Mouse (Mus musculus) CH12.LX (cell line): ENCODE results near the gene Kat2a. TPM values are rescaled to one million over a fixed set of nuclear protein-coding genes. Genes with fewer than 3 reads are reported as not detected.

Experiments
- DNase-seq: peaks from one replicate; pipeline ENCODE4 v3.0.0-alpha.2; 2013; ENCODE audit errors: extremely low read depth
- H3K27ac ChIP-seq: 2 replicates; pipeline ENCODE4 v1.5.1; 2012; ENCODE audit warnings: low read depth, mild to moderate bottlenecking, control low read depth, moderate library complexity; ENCODE audit not compliant: insufficient read depth
- H3K27me3 ChIP-seq: replicated peaks from 2 replicates; pipeline ENCODE3; 2012; ENCODE audit warnings: inconsistent platforms
- H3K36me3 ChIP-seq, 2 experiments: replicated peaks in 1 of 2; 2 replicates each; pipeline versions ENCODE3 to v1.6.1; 2012; ENCODE audit warnings: inconsistent platforms in 1 of 2, low read length in 1 of 2, mild to moderate bottlenecking in 1 of 2, mixed read lengths in 1 of 2, moderate library complexity in 1 of 2; ENCODE audit not compliant: control insufficient read depth in 1 of 2, insufficient read depth in 1 of 2
- H3K4me1 ChIP-seq, 2 experiments: 2 replicates each; pipeline ENCODE4 v1.6.1; 2012; ENCODE audit warnings: inconsistent platforms in 1 of 2, moderate library complexity in 1 of 2; ENCODE audit not compliant: insufficient read depth in 2 of 2, control insufficient read depth in 1 of 2
- H3K4me2 ChIP-seq: 2 replicates; pipeline ENCODE4 v1.6.1; 2012; ENCODE audit warnings: low read depth, mild to moderate bottlenecking, control low read depth; ENCODE audit not compliant: poor library complexity, insufficient read depth, severe bottlenecking
- H3K4me3 ChIP-seq, 3 experiments: fragments of 150-350 bp in 1 of 3; sonication (generic) in 1 of 3; replicated peaks in 1 of 3; 2 replicates each; pipeline versions ENCODE3 to v1.5.1; 2011 to 2012; ENCODE audit warnings: low read depth in 2 of 3, low read length in 2 of 3, mild to moderate bottlenecking in 2 of 3, moderate library complexity in 2 of 3, control low read depth in 1 of 3, improper control_type of control experiment in 1 of 3, inconsistent platforms in 1 of 3, mixed read lengths in 1 of 3; ENCODE audit not compliant: poor library complexity in 1 of 3
- H3K79me2 ChIP-seq: replicated peaks from 2 replicates; pipeline ENCODE4 v1.6.1; 2012; ENCODE audit warnings: mild to moderate bottlenecking, moderate library complexity; ENCODE audit not compliant: control insufficient read depth, poor library complexity, insufficient read depth, severe bottlenecking; ENCODE audit errors: extremely low read depth
- H3K9ac ChIP-seq: 2 replicates; pipeline ENCODE4 v1.6.1; 2012; ENCODE audit warnings: low read depth, mild to moderate bottlenecking, control low read depth, moderate library complexity; ENCODE audit not compliant: insufficient read depth
- H3K9me3 ChIP-seq: replicated peaks from 2 replicates; pipeline ENCODE3; 2012; ENCODE audit warnings: low read length, inconsistent platforms, mixed read lengths
- CHD1 ChIP-seq: IDR thresholded peaks from 2 replicates; pipeline ENCODE4 v1.6.1; 2012; ENCODE audit warnings: low read depth, low read length, improper control_type of control experiment, inconsistent platforms
- CTCF ChIP-seq, 2 experiments: IDR thresholded peaks in 1 of 2; conservative IDR thresholded peaks in 1 of 2; 2 replicates each; pipeline ENCODE4 v1.5.1; 2011 to 2012; ENCODE audit warnings: low read depth in 2 of 2, low read length in 2 of 2, improper control_type of control experiment in 1 of 2, inconsistent platforms in 1 of 2, mild to moderate bottlenecking in 1 of 2, moderate library complexity in 1 of 2
- E2F4 ChIP-seq: IDR thresholded peaks from 2 replicates; pipeline ENCODE4 v1.6.1; 2011; ENCODE audit warnings: low read depth, low read length, improper control_type of control experiment; ENCODE audit not compliant: insufficient replicate concordance
- HCFC1 ChIP-seq: IDR thresholded peaks from 2 replicates; pipeline ENCODE4 v1.6.1; 2012; ENCODE audit warnings: low read depth, mild to moderate bottlenecking, inconsistent platforms, low read length, improper control_type of control experiment
- JUN ChIP-seq: IDR thresholded peaks from 2 replicates; pipeline ENCODE4 v1.6.1; 2011; ENCODE audit warnings: low read depth, mild to moderate bottlenecking, low read length, improper control_type of control experiment, moderate library complexity; ENCODE audit not compliant: insufficient read depth
- KAT2A ChIP-seq: IDR thresholded peaks from 2 replicates; pipeline ENCODE4 v1.6.1; 2012; ENCODE audit warnings: low read length, improper control_type of control experiment, inconsistent platforms; ENCODE audit not compliant: insufficient replicate concordance
- MAX ChIP-seq: IDR thresholded peaks from 2 replicates; pipeline ENCODE4 v1.6.1; 2011; ENCODE audit warnings: low read length, improper control_type of control experiment
- MAZ ChIP-seq: IDR thresholded peaks from 2 replicates; pipeline ENCODE4 v1.6.1; 2012; ENCODE audit warnings: low read depth, mild to moderate bottlenecking, inconsistent platforms, low read length, improper control_type of control experiment, moderate library complexity
- MEF2A ChIP-seq: IDR thresholded peaks from 2 replicates; pipeline ENCODE4 v1.6.1; 2014; ENCODE audit warnings: low read depth, mild to moderate bottlenecking, inconsistent platforms, low read length, improper control_type of control experiment, borderline replicate concordance
- MXI1 ChIP-seq: IDR thresholded peaks from 2 replicates; pipeline ENCODE4 v1.6.1; 2011; ENCODE audit warnings: mild to moderate bottlenecking, low read depth, low read length, improper control_type of control experiment
- MYC ChIP-seq: IDR thresholded peaks from 2 replicates; pipeline ENCODE4 v1.6.1; 2011; ENCODE audit warnings: low read depth, mild to moderate bottlenecking, improper control_type of control experiment, low read length
- NELFE ChIP-seq: IDR thresholded peaks from 2 replicates; pipeline ENCODE4 v1.6.1; 2011; ENCODE audit warnings: low read depth, low read length, improper control_type of control experiment
- PAX5 ChIP-seq: IDR thresholded peaks from 2 replicates; pipeline ENCODE4 v1.6.1; 2012; ENCODE audit warnings: low read length, inconsistent platforms, mixed read lengths
- POLR2A ChIP-seq: IDR thresholded peaks from 2 replicates; pipeline ENCODE4 v1.6.1; 2011; ENCODE audit warnings: low read depth, mild to moderate bottlenecking, improper control_type of control experiment, low read length
- RAD21 ChIP-seq: IDR thresholded peaks from 2 replicates; pipeline ENCODE4 v1.6.1; 2011; ENCODE audit warnings: low read depth, mild to moderate bottlenecking, low read length, improper control_type of control experiment, moderate library complexity
- SIN3A ChIP-seq: IDR thresholded peaks from 2 replicates; pipeline ENCODE4 v1.6.1; 2012; ENCODE audit warnings: low read length, improper control_type of control experiment, inconsistent platforms
- SMC3 ChIP-seq: IDR thresholded peaks from 2 replicates; pipeline ENCODE4 v1.6.1; 2011; ENCODE audit warnings: low read depth, low read length, improper control_type of control experiment
- TCF12 ChIP-seq: IDR thresholded peaks from 2 replicates; pipeline ENCODE4 v1.6.1; 2014; ENCODE audit warnings: low read depth, mild to moderate bottlenecking, inconsistent platforms, low read length, improper control_type of control experiment
- UBTF ChIP-seq: IDR thresholded peaks from 2 replicates; pipeline ENCODE4 v1.6.1; 2012; ENCODE audit warnings: low read depth, mild to moderate bottlenecking, inconsistent platforms, low read length, improper control_type of control experiment, moderate library complexity
- USF1 ChIP-seq: IDR thresholded peaks from 2 replicates; pipeline ENCODE4 v1.6.1; 2014; ENCODE audit warnings: low read depth, mild to moderate bottlenecking, inconsistent platforms, low read length, improper control_type of control experiment
- USF2 ChIP-seq: conservative IDR thresholded peaks from 2 replicates; pipeline ENCODE4 v1.6.1; 2011; ENCODE audit warnings: low read depth, low read length, improper control_type of control experiment
- dilution Hi-C: fragments of 300-500 bp; cut with MboI; formaldehyde crosslinking; loops from 2 replicates; pipeline ENCODE4 v1.14.3; 2020; ENCODE audit warnings: low sequenced_read_pairs; ENCODE audit not compliant: extremely low pct_unique_long_range_greater_than_20kb, extremely low pct_ligation_motif_present
- in situ Hi-C: fragments of 300-500 bp; cut with MboI; formaldehyde crosslinking; loops from 3 replicates; pipeline ENCODE4 v1.14.3; 2019; ENCODE audit warnings: low sequenced_read_pairs, low pct_ligation_motif_present, low pct_unique_long_range_greater_than_20kb, mixed read lengths
- polyA plus RNA-seq: library from polyadenylated mRNA; unstranded; fragments of >175 nt; gene quantifications from 2 replicates; pipeline ENCODE4 v1.2.1, GENCODE M21; 2012; ENCODE audit warnings: low read depth; ENCODE audit not compliant: insufficient read length
- total RNA-seq, 2 experiments: library from RNA; depleted of rRNA; stranded (reverse); fragments of 300-350 nt in 1 of 2; fragments of >200 nt in 1 of 2; gene quantifications; 2 replicates each; pipeline ENCODE4 v1.2.3; 2012 to 2014

Gene Kat2a
- total and polyA plus RNA-seq, 3 experiments: 27.2 to 82.9 (median 30.7) TPM

DNA sequence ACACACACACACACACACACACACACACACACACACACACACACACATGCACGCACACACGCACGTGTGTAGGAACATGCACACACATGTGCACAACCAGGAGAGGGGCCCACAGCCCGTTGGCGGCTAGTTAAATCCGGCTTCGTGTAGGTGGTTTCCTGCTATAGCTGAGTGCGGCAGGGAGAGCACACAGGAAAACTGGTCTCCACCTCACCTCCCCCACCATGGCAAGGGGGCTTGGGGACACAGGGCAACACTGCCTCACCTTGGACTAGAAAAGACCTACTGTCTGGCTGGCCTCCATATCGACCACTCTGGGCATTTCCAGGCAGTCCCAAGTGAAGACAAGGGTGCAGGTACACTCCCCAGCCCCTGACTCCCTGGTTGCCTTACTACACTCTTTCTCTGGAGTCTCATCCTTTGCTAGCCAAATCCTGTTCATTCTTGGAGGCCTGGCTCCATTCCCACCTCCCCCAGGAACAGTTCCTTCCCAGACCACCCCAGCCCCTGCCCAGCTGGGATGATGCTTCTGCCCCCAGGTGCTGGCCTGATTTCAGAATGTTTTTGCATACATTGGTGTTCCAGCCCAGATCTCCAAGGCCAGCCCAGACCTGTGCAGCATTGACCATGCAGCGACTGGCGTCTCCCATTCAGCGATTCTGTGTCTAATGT lies 41.9 kb upstream of the Kat2a start:
- no peaks in the 10 kb centered on the region for H3K27me3 ChIP-seq
- H3K4me3 ChIP-seq: no peak overlapping the region
- no peak overlapping the region for H3K9ac ChIP-seq
- DNase-seq: no peak
- in situ Hi-C loops (no loop called here), dilution Hi-C loops (no loop called here)
- peaks cover 32 to 71% of the 10 kb centered on the region in 2 experiments for H3K36me3 ChIP-seq
- TF ChIP-seq SMC3: no peak
- TF ChIP-seq SIN3A: no peak
- no peak for TF ChIP-seq UBTF
- no peak for TF ChIP-seq HCFC1
- TF ChIP-seq KAT2A: no peak
- no peaks in the 10 kb centered on the region for H3K79me2 ChIP-seq
- H3K4me1 ChIP-seq: peaks cover 19 to 31% of the 10 kb centered on the region in 2 experiments
- H3K27ac ChIP-seq: no peak overlapping the region
- H3K4me2 ChIP-seq: no peak overlapping the region
- peaks cover 3% of the 10 kb centered on the region for H3K9me3 ChIP-seq

DNA sequence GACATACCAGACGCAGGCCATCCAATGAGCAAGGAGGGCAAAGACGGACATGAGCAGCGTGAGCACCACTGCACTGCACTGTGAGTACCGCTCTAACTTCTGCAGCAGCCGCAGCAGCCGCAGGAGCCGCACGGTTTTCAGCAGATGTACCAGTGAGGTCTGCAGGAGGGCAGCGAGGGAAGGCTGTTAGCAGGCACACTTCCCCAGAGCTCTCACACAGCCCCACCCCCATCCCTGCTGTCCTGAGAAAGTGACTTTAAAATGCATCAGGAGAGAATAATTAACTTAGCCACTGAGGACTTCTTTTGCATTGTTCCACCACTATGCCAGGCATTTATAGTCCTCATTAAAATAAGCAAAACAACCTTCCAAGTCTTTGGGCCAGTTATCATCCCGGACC lies 40.0 kb upstream of the Kat2a start:
- in situ Hi-C loops: no loop called here
- no peak overlapping the region for H3K4me3 ChIP-seq

DNA sequence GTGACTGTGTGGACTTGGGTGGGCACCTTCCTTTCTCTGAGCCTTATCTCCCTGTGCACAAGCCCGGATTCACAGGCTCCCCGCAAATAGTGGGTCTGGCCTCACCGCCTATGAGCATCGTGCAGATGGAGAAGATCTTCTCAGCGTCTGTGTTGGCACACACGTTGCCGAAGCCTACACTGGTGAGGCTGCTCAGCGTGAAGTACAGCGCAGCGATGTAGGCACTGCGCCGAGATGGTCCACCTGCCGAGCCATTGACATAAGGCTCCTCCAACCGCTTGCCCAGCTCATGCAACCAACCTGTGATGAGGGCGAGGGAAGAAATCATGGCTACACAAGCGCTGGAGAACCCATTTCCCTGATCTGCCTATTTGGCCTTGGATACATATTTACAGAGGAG lies 37.9 kb upstream of the Kat2a start:
- Histone ChIP-seq H3K79me2 (no peaks in the 10 kb centered on the region), H3K9ac (no peak overlapping the region), H3K36me3 (peaks cover 33 to 93% of the 10 kb centered on the region in 2 experiments), H3K4me3 (no peak overlapping the region), H3K27ac (no peak overlapping the region), H3K27me3 (no peaks in the 10 kb centered on the region), H3K4me2 (no peak overlapping the region), H3K4me1 (0 out of 4 replicates have a peak, but pooled peaks cover 0 to 3% of the 10 kb centered on the region in 2 experiments), H3K9me3 (peaks cover 3% of the 10 kb centered on the region)
- in situ Hi-C loops: no loop called here
- no peak for TF ChIP-seq TCF12
- no peak for TF ChIP-seq MXI1
- TF ChIP-seq HCFC1: no peak
- no peak for TF ChIP-seq POLR2A
- TF ChIP-seq RAD21: no peak
- no peak for TF ChIP-seq MEF2A
- no peak for TF ChIP-seq MYC
- TF ChIP-seq USF2: no peak
- no peak for TF ChIP-seq NELFE
- TF ChIP-seq CTCF (conservative IDR thresholded peaks at IDR 0.05 in 1 of 2, IDR thresholded peaks at IDR 0.05 in 1 of 2; ENCODE audit: low read depth in 2 of 2, low read length in 2 of 2): no peak
- TF ChIP-seq UBTF: no peak
- no peak for TF ChIP-seq MAX
- TF ChIP-seq E2F4: no peak
- TF ChIP-seq JUN: no peak
- no peak for TF ChIP-seq USF1
- no peak for DNase-seq
- dilution Hi-C loops: no loop called here

More for the DNA sequence above, 40.0 kb upstream of the Kat2a start:
- Histone ChIP-seq H3K4me1 (peaks cover 6 to 13% of the 10 kb centered on the region in 2 experiments), H3K4me2 (no peak overlapping the region), H3K79me2 (no peaks in the 10 kb centered on the region), H3K27me3 (no peaks in the 10 kb centered on the region), H3K9ac (no peak overlapping the region), H3K36me3 (peaks cover 32 to 87% of the 10 kb centered on the region in 2 experiments), H3K9me3 (peaks cover 3% of the 10 kb centered on the region), H3K27ac (no peak overlapping the region)
- dilution Hi-C loops: no loop called here
- DNase-seq: no peak
- TF ChIP-seq CHD1 (no peak), MAZ (no peak), TCF12 (no peak), PAX5 (no peak), HCFC1 (no peak), RAD21 (no peak), E2F4 (no peak)
